Mouse (Mus musculus): ENCODE measurements around the gene Cdh3.

Gene Cdh3

DNA sequence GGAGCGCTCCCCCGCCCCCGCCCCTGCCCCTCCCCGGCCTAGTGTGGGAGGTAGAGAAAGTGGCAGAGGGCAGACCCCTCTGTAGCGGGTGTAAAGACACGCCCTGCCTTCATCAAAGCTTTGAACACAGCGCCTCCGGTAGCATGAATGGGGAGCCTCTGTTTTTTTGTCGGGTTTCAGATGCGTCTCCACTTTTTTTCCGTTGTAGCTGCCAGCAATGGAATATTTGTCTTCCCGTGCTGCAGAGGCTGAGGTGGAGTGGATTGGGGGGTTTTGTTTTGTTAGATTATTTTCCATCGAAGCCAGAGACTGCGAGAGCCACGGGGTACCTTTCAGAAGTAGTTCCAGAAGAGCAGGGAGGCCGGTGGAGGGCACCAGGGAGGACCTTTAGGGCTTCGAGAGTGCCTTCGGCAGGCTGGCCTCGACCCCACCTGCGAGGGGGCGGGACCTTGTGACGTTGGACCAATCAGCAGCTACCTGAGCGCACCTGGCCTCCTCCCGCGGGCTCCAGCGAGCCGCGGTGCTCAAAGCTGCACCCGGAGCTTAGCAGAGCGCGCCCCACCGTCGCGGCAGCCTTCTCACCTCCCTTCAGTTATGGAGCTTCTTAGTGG lies at the start of gene Cdh3:
TSS of gene Cdh3 (plus strand) at position 527 of the 611 bp plus-strand sequence.
- DNase-seq (ENCODE audit: low read depth): no peak

DNA sequence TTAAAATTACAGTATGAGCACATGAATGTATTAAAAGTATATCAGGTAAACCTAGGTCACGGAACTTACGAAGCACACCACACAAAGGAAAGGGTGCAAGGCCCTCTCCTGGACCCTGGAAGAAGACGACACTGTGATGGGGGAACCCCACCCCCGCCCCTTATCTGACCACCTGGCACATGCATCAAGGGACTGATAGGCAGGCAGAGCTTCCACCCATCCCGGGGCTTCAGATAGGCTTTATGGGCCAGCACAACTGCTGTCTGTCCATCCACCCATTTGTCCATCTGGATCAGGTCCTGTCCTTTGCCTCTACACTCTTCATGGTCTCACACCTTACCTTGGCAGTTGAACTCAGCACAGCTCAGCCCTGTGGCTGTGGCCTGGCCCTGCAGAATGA lies 48.6 kb upstream of the Cdh3 start:
- no peak for DNase-seq (ENCODE audit: low read depth)

DNA sequence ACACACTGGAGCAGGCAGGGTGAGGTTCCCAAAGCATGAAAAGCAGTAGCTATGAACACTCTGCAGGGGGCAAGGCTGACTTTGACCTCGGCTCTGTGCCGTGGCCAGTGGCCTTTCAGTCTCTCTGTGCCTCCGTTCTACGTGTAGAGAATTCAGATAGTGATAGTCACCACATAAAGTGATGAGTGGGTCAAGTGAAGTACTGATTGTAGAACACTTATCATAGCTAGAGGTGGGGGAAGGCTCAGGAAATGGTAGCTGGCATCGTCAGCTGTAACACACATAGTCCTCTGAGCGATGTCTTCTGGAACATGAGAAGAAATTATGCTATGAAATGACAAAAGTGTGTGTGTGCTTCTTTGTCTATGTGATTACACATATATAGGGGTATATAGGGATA lies 46.9 kb upstream of the Cdh3 start:
- DNase-seq (ENCODE audit: low read depth): no peak

DNA sequence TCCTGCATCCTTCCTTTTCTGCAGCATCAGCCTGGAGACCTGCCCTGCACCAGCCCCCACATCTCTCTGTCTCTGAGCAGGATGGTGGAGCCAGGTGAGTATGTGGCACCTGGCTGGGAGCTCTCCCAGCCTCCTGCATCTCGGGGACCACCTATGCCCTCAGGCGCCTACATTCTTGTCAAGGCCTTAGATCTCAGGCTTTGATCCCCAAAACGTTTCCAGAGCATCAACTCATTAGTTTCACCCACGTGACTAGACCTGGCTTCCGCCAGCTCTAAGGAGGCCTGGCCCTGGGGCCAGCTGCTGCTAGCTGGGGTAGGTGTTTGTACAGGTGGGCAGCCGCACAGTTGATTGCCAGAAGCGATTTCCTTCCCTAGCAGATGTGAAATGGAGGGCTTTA lies 41.2 kb upstream of the Cdh3 start:
- DNase-seq (ENCODE audit: low read depth): no peak

DNA sequence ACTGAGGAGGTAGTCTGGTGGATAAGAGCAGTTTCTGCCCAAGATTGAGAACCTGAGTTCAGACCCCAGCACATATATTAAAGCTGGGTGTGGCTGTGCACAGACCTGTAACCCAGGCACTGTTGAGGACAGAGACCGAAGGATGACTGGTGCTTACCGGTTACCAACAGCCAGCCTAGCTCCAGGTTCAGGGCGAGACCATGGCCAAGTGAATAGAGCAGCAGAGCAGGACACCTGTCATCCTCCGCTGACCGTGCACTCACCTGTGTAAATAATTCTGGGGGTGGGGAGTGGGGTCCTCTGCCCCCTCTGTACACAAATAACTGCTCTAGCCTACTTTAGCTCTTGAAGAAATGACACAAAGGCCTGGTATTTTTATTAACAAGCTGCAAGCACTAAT lies 36.7 kb upstream of the Cdh3 start:
- no peak for DNase-seq (ENCODE audit: low read depth)

DNA sequence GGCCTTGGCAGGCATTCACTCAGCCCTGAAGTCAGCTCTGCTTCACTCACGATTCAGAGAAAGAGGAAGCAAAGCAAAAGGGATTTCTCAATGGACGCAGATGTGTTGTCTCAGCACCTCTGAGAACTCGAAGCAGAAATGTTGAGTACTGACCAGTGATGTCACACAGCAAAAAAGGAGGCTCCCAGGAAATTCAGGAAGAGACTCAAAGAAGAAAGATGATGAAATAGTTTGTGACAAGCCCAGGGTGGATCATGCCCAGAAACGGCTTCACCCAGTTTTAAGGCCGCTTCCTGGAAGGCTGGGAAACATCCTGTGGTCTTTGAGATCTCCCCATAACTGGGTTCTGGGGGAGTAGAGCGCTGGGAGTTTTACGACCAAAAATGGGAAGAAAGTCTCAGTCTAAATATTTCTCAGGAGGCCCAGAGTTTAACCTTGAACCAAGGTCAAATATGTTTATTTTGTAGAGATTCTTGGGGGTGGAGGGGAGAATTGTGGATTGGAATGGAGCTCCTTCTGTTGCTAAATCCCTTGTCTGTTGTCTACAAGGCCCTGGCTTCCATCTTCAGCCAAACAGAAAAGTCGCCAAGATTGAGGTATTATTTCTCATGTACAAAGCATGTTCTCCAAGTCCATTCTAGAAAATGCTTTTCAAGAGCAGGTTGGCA lies 10.5 kb upstream of the Cdh3 start, which contains the start of gene 6030452D12Rik:
TSS of gene 6030452D12Rik (plus strand) at position 505 of the 668 bp plus-strand sequence.
- peak; percentile 17 for DNase-seq (ENCODE audit: low read depth)

DNA sequence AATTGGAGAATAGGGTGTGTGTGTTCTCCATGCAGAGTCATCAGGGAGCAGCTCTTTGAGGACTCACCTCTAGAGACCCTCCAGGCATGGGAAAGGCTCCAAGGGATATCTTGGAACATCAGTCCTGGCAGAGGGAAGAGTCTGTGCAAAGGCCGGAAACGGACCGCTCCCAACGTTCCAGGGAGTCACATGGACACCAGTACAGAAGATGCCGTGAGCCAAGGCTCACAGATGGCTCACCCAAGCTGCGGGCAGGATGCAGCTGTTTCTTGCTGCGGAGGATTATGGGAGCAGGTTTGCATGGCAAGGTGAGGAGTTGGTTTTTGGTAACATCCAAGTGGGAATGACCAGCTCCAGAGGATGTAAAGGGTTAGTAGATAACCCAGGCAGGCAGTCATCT lies 6.5 kb upstream of the Cdh3 start:
- no peak for DNase-seq (ENCODE audit: low read depth)

DNA sequence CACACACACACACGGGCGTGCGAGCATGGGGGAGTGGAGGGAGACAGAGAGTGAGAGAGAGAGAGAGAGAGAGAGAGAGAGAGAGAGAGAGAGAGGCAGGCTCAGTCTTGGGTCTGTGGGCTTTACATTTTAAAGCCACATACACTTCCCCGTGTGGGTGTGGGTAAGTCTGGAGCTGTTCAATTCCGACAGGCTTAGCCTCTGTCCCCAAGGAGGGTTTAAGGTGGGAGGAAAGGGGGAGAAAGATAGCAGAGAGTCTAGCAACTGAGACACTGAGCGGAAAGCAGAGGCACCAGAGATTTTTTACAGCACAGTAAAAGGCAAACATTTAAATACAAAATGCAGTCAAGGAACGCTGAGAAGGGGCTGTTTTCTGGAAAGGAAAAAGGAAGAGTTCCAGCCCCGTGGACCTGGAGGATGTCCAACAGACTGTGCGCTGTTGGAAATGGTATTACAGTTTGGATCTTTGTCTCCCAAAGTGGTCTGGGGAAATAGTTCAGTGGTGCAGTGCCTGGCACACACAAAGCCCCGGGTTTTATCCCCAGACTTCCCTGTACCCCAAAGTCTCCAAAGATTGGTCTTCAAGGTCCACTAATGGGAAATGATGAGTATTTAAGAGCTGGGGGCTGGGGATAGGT lies 5.2 kb upstream of the Cdh3 start:
- no peak for DNase-seq (ENCODE audit: low read depth)

DNA sequence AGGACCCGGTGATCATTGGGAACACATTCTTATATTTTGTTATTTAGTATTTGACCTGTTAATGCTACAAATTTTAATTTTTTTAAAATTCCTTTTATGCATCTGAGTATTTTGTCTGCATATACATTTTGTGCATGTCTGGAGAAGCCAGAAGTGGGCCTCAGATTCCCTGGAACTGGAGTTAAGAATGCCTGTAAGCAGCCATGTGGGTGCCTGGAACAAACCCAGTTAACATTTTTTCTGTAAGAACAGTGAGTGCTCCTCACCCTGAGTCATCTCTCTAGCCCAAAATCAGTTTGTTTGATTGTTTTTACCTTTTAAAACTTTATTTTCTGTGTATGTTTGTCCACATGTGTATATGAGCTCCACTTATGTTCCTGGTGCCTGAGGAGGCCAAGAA lies 4.6 kb upstream of the Cdh3 start:
- DNase-seq (ENCODE audit: low read depth): no peak

DNA sequence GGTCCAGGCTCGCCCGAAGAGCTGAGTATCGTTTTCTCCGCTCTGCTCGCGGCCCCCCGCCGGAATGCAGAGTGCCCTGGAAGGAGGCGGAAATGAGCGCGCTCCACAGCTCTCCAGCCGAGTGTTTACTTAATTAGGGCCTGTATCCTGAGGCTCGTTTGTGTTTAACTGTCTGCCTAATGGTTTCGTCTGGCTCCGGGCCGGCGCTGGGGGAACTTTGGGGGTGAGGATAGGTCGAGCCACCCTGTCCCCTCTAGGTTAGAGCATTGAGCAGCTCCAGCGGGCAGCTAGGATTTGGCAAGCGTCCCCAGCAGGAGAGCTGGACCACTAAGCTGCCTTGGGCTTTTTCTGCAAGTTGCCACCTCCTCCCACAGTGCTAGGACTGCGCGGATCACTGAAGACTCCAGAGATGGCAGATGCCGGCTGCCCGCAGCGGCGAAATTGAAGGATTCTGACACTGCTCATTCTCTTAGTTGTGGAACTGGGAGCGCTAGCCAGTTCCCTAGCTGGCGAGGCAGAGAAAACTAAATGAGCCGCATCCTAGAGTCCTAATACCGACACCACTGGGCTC lies 2.8 kb upstream of the Cdh3 start:
- no peak for DNase-seq (ENCODE audit: low read depth)

DNA sequence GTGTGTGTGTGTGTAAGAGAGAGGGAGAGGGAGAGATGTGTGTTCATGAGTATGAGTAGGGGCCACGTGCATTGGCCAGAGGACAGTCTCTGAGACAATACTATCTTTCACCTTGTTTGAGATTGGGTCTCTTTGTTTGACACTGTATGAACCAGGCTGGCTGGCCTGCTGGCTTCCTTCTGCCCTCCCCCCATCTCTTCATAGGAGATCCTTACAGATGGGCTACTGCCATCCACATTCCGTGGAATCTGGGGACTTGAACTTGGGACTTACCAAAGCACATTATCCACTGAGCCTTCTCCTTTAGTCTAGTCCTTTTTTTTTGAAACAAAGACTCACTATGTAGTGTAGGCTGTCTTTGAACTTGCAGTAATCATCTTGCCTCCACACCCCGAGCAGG lies 2.2 kb upstream of the Cdh3 start:
- DNase-seq (ENCODE audit: low read depth): no peak

DNA sequence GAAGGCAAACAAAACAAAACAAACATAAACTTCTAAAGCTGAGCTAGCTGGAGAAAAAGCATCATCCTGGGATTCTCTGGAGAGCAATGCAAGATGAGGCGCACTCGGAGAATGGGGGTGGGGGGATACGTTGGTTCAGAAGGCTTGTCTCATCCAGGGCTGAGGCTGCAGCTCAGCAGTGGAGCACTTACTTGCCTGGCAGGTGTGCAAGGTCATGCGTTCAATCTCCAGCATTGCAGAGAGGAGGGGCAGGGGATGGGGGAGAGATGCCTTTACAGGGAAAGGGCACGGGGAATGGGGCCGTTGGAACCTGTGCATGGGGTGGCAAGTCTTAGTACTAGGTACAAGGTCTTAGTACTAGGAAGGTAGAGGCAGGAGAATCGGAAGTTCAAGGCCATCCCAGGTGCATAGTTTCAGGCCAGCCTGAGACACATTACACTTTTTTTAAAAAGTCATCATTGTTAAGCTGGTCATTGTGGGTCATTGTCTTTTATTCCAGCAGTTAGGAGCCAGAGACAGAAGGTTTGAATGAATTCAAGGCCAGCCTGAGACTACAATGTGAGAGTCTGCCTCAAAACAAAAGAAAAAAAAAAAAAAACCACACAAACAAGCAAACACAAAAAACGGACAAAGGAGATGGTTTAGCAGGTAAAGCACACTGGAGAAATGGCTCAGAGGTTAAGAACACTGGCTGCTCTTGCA lies 1.5 kb upstream of the Cdh3 start:
- no peak for DNase-seq (ENCODE audit: low read depth)

DNA sequence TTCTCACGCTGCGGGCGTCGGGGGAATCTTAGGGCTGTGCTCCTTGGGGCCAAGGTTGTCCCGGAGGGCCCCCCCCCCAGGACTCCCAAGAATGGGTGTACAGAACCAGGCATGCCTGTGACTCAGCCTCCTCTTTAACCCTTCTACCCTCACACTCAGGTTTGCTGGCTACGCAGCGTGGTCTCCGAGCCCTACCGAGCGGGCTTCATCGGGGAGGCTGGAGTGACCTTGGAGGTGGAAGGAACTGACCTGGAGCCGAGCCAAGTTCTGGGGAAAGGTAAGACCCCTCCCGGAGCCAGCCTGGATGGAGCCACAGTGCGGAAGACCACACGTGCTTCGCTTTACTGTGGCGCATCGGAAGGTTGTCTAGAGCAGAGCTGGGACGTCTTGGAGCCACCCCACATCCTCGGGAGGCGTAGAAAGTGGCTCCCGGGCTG lies 392 bp downstream of the Cdh3 start:
- DNase-seq (ENCODE audit: low read depth): no peak

DNA sequence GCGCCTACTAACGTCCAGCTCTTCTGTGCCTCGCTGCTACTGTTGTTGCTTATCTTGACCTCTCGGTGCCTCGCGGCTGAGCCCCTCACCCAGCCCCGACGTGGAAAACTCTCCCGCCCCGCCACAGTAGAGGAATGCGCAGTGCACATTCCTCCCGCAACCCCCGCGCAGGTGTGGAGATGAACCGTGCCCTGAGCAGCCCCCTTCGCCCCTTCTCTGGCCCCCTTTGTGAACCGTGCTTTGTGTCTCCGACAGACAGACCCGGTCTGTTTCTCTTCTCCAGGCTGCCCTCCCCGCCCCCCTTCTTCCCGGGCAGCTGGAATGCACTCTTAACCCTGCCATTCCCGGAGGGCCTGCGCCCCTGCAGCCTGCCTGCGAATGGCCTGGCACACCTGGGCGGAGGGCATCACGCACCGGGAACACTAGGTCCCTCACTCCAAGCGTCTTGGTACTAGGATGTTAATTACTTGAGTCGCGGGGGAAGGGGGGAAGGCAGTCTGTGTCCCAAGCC lies 895 bp downstream of the Cdh3 start:
- no peak for DNase-seq (ENCODE audit: low read depth)

DNA sequence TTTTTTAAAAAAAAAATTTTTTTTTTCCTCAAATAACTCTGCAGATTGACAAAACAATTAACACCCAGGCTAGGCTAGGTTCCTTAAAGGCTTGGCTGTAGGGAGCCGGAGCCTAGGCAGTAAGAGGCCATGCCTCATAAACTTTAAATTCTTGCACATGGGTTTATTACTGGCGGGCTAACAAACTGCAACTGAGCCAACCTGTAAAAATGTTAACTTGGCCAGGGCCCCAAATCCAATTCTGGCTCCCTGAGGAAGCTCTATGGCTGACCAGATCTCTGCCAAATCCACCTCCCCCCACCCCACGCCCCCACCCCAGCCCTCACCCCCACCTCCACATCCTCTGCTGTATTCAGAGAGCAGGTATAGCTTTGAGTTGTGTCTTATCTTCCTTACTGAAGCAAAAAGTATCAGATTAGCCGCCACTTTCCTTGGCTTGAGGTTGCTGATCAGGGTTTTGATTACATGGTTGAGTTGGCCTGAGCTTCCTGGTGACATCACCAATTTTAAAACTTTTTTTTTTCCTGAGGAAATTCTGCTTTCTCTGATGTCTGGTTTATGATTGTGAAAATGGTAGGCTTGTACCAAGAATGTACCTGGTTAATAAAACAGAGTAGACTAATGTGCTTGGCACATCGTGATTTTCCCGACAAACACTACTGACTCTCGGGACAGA lies 1.9 kb downstream of the Cdh3 start:
- DNase-seq (ENCODE audit: low read depth): no peak

DNA sequence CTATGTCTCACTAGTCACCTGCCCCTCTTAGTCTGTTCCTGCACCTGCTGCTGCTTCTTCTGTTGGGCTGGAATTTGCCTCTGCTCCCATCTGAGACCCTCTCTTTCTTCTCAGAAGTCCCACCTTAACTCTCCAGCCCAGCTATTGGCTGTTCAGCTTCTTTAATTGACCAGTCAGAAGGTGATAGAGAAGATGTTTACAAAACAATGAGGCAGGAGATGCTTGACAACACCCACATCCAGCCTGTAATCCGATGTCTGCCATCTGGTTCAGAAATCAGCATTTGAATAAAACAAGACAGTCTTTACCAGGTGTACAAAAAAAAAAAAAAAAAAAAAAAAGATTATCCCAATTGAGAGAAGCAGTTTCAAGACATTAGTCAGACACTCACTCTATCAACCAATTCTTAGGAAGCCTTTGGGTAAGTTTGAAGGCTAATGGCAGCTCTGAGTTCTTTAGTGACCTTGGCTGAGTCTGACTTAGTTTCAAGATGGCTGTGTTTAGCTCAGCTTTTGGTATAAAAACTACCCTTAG lies 5.3 kb downstream of the Cdh3 start:
- DNase-seq (ENCODE audit: low read depth): no peak

DNA sequence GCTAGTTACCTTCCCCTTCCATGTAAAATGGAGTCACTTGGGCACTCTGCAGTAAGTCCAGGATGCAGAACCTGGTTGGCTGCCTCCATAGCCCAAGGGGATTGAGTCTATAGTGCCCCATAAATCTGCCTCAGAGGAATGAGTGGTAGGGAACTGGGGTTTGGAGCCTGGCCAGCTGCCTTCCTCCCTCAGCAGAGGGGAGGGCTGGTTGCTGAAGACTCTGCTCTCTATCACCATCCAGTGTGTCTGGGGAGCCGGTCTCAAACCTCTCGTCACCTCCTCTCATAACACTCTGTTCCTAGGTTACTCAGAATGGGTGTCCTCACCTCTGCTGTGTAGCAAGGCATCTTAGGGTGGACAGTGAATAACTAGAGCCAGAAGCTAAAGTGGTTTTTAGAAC lies 5.9 kb downstream of the Cdh3 start:
- no peak for DNase-seq (ENCODE audit: low read depth)

DNA sequence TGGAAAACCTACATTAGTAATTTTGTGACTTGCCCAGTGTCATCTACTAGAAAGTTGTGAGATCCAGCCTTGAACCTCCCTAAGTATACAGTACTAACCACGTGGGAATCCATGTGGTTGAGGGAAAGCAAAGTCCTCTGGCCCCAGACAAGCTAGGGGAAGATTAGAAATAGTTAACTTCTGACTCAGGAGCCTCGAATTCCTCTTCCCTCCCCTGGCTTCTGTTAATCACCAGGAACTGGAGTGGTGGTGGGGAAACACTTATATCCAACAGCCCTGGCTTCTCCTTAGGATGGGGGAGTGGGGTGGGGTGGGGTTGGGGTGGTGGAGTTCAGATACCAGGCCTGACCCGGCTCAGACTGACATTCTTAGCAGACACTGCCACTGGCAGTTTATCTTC lies 8.1 kb downstream of the Cdh3 start:
- DNase-seq (ENCODE audit: low read depth): no peak

DNA sequence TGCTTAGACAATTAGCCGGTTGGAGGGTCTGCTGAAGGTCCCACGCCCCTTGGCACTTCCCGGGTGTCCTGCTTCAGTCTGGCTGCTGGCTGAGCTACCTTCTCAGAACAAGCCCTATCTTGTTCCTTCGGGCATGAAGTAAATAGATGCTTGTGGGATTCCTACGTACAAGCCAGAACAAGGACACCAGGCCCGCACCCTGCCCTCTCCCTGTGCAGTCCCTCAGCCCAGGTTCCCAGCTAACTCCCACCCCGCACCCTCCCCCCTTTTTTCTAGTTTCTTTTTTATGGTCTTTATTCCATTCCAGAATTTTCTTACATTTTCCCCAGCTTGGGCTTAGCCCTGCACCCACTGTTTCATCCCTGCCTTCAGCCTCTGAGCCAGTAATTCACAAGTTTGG lies 9.9 kb downstream of the Cdh3 start:
- DNase-seq (ENCODE audit: low read depth): no peak

DNA sequence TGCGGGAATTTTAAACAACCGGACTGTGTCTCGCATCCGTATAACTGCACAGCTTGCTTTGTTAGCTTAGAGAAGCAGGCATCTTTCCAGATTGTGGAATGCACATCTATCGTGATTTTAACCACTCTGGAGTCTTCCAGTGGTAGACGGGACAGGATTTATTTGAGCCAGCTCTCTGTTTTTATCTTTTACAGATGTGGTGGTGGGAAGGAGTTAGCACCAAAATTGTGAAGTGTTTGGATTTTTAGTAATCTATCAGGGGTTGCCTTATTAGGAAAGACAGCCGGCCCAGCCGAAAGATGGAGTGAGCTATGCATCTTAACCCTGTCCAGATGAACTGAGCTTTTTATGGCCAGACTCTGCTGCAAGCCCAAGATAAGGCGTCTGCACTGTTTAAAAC lies 11.2 kb downstream of the Cdh3 start:
- DNase-seq (ENCODE audit: low read depth): no peak

DNA sequence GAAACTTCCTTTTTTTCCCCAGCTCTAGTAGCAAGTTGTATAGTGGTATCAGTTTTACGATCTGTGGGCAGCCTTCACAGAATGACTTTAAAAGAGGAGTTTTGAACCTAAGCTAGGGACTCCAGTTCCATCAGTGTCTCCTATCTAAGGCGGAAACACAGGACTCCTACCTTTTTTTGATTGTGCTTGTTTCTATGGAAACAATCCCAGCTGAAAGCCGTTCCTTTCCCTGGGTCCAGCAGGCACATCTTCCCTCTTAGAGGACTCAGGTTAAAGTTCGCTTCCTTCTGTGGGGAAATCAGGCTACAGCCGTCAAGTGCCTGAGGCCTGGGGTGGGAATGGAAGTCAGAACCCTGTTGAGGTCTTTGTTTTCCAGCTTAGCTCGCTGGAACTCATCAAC lies 16.0 kb downstream of the Cdh3 start:
- DNase-seq (ENCODE audit: low read depth): no peak
